Mouse (Mus musculus): Measurements from ENCODE around the gene Srl.

- no peak for TF ChIP-seq CTCF (IDR thresholded peaks at IDR 0.05; ENCODE audit: extremely low read depth, insufficient read depth, insufficient read length, insufficient replicate concordance)
- TF ChIP-seq POLR2A (IDR thresholded peaks at IDR 0.05; ENCODE audit: low read depth, low read length): no peak
Observed at GRCm38 (mm10) chr16:4501703-4502102, 39.9 kb downstream of the Srl start.
